Mouse (Mus musculus): Measurements from ENCODE around the gene Bhmt2.

- TF ChIP-seq CTCF (IDR thresholded peaks at IDR 0.05; ENCODE audit: low read depth) (no peak), EP300 (optimal IDR thresholded peaks at IDR 0.05) (no peak)
These were observed 37.1 kb upstream of the Bhmt2 start for GRCm38 (mm10) chr13:93711226-93711625.
